Mouse (Mus musculus): ENCODE measurements around the gene Cd248.

The Cd248 gene

DNA sequence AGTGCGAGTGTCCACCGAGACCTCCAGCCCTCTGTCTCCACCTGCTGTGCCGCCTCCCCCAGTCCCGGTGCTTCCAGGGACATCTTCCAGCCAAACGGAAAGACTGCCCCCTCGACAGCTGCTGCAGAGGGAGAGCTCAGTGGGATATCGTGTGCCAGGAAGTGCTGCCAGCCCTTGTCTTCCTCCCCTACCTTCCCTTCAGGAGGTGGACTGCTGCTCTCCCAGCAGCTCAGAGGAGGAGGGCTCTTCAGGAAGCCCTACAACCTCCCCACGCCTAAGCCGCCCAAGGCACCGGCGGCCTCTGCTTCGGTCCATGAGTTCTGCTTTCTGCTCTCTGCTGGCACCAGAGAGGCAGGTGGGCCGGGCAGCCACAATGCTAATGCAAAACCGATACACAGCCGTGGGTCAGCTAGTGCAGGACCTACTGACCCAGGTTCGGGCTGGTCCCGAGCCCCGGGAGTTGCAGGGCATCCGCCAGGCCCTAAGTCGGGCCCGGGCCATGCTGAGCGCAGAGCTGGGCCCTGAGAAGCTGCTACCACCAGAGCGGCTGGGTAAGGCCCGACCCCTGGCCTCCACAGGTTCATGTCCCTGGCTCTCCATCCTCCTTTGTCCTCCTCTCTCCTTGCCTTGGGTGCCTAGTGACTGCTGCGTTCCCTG is 15.6 kb upstream of the Cd248 start:
- no peak for DNase-seq

DNA sequence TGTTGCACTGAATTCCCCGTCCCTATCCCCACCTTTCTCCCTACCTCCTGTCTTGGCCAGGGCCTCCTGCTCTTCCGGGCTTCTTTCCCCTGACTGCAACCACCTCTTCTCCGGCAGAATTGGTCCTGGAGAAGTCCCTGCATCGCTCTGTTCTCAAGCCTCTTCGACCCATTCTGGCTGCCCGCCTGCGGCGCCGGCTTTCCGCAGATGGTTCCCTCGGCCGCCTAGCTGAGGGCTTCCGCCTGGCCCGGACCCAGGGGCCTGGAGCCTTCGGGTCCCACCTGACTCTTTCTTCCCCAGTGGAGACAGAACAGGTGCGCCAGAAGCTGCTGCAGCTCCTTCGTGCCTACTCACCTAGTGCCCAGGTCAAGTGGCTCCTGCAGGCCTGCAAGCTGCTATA is 15.0 kb upstream of the Cd248 start:
- DNase-seq: no peak

DNA sequence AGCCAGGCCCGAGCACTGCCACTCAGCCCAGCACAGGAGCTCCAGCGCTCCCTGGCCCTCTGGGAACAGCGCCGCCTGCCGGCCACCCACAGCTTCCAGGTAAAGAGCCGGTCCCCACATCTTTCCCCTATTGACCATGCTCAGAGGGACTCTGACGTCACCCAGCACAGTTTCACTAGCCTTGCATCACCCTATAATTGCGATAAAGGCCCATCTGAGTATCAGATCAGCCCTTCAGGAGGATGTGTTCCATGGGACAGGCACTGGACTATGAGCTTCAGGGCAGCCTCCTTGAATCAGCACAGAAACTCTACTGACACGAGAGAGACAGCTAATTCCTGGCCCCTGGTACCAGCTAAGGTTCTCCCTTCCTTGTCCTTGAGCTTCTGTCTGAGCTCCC is 14.0 kb upstream of the Cd248 start:
- peak; percentile 36 for DNase-seq

DNA sequence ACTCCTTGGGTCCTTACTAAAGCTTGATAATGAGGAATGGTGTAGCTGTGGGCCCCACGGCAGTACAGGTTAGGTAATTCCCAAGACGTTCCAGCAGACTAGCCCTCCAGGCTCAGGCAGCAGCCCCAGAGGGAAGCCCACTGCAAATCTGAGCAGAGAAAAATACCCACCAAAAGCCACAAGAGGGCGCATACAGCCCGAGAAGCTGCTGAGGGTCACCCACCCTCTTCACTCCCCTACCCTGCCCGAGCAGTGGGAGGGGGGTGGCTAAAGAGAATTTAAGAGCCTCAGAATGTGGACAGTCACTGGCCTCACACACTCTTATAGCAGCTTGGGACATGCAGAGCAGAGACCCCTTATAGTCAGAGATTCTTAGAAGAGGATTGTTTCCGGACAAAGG is 11.6 kb upstream of the Cd248 start:
- peak; percentile 42 for DNase-seq

DNA sequence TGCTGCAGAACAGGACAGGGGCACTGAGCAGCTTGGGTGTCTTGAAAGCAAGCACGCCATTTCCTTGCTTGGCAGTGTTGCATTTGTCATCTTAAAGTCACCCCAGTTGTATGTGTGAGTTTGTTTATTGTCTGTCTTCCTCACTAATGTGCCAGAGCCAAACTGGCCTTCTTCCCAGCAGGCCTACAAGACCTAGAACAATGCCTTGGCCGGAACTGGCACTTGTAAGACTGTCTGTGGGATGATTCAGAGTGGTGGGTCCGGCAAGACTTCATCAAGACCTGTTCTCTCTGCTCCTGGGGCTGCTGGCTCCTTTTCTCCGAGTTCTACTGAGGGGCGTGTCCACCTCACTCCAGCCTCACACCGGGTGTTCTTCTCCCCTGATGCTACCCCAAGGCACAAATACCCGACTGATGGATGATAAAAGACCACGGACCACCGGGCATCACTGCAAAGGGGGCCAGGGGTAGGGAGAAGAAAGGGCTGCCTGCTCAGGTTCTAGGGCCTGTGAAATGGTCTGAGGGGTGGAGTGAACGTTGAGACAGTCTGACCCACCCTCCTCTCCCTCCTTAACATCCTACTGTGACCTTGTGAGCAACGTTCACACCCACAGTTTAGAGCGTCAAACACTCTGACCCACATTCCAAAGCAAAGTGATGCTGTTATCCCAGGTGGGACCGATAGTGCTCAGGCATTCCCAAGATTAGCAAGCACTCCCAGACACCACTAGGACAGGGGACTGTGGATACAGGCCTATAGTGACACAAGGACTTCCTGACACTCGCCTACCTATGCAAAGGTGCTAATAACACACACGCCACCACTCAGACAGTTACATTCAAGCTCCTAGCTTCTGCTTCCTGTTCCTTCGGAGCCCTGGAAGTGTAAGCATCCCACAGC is 9.8 kb upstream of the Cd248 start:
- no peak for DNase-seq

DNA sequence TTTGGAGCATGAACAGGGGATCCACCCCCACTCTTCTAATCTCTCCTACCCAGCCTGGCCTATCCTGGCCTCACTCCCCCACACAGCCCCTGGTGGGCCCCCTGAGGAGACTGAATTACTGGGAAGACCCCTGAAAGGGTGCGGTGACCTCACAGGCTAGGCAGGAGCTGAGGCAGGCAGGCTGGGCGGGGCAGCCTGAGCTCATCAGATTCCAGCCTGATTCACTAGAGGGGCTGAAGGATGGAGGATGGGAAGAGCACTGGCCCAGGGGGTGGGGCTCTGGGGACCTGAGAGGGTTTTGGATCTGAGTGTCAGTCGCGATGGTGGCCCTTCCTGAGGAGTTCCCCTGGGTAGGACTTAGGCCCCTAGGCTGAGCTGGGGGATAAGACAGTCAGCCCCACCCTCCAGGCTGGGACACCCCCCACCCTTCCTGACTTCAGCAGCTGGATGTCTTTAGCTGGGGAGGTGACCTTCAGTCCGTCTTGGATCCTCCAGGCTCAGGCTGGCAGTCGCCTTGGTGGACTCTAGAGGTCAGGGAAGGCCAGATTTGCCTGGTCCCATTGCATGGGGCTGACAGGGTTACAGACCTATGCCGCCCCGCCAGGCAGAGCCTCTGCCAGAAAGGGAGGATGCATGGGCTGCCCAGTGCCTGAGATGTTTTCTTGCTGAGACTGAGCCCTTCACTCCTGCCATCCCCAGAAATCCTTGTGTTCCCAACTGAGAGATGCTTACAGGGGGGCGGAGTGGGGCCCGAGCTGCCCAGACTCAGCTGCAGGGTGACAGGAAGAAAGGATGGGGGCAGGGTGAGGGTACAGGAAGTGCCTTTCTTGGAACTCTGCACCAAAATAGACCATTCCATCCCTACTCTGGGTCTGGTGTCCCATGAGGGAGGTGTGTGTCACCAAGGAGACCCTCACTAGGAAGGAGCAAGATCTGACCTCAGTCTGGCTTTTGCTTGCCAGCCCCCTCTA is 8.8 kb upstream of the Cd248 start:
- DNase-seq: no peak

DNA sequence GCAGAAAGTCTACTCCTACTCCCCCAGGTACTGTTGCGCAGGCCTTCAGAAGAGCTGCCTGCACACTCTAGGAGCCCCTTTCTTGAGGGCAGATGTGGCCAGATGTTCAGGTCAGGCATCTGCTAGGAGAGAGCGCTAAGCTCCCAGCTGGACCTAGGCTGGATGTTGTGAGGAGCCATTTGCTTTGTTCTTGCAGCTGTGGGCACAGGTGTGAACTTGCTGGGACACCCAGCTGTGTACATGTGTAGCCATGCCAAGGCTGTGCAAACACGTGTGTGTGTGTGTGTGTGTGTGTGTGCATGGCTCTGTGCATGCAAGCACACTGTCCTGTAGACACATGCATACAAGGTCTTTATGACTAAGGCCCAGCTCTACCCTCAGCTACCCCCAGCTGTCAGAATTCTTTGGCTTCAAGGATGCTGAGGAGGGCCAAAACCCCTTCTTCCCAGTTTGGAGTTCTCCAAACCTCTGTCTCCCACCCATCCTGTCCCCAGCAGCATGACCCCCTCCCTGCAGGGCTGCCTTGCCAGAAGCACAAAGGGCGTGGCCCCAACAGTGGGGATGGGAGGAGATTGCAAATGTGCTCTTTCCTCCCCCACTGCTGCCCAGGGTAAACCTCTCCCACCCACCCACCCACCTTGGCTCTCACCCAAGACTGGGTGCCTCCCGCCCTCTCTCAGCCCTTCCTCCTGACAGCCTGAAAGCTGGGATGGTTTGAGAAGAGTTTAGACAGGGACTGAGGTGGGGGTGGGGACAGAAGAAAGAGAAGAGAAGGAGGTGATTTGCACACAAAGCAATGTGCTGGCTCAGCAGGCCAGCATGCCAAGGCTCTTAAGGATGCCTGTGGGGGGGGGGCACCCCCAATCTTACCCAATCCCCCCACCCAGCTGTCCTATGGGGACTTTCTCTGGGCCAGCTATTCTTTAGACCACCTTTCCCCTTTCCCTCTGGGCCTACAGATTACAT is 7.2 kb upstream of the Cd248 start:
- no peak for DNase-seq

DNA sequence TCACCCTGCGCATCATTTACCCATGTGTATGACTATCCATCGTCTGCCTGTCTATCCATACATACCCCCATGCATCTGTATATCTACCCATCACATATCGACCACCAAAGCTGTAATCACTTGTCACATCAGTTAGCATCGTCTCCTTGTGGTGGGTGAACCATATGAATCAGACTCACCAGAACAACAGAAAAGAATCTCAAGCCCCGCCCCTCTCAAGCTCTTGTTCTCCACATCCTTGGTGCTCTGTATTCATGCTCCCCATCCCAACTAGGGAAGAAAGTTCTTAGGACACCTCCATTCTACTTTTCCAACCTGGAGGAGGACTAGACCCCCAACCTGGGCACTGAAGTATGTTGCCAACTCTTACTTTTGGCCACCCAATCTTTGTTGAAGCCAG is 5.8 kb upstream of the Cd248 start:
- DNase-seq: no peak

DNA sequence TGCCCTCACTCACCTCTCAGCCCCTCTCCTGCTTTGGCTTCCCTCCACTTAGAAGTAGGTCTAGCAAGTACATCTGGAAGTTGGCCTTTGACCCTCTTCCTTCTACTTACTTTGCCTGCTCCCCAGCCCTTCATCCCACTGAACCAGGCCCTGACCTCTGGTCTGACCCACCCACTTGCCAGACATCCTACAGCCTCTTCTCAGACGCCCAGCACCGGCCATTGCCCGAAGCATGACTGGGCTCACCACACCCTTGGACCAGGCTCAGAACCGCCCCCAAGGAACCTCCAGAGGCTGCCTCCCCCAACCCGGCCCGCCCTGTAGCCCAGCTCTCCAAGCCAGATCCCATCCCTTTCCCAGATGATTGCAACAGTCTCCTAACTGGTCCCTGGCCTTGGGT is 5.4 kb upstream of the Cd248 start:
- DNase-seq: no peak

DNA sequence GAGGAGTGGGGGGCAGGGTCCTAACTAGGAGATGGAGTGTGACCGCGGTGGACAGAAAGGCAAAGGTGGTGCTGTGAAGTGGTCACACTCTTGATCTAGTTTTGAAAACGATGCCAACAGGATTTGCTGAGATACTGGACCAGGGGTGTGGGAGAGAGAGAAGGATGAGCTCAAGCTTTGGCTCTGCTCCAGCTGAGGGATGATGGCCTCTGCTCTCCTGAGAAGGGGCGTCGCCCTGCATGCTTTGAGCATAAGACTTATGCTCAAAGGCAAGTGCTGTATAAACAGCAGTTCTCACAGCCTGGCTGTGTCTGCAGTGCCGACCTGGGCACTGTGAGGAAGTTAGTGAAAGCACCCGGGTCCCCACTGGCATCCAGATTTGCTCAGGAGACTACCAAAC is 2.8 kb upstream of the Cd248 start:
- no peak for DNase-seq

DNA sequence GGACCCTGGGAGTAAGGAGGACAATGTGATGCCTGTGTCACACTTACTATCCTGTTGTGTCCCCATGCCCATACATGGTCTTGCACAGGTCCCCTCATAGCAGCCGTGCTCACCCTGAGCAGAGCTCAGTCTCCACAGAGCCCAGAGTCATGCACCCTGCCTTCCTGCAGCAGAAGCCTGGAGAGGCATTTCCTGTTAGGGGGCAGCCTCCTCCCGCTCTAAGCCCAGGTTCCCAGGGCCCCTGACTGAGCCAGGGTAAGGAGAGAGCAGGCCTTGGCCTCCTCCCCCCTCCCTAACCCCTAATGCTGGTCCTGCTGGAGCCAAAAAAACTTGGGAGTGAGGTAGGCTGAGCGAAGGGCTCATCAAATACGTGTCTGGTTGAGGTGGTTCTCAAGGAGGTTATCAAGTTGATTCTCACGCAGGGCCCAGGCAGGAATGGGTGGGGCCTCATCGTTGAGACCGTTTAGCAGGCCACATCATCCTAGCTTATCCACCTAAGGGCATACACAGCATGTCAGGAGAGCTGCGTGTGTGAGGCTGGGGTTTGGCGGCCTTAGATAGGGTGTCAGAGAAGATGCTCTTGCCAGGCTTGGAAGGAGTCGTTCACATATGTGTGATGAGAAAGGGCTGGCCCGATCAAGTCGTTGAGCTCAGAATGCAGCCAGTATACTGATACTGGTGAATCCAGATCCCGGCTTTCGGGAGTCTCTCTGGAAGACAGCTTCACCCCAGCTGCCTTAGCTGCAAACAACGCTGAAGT is 658 bp upstream of the Cd248 start:
- no peak for DNase-seq

DNA sequence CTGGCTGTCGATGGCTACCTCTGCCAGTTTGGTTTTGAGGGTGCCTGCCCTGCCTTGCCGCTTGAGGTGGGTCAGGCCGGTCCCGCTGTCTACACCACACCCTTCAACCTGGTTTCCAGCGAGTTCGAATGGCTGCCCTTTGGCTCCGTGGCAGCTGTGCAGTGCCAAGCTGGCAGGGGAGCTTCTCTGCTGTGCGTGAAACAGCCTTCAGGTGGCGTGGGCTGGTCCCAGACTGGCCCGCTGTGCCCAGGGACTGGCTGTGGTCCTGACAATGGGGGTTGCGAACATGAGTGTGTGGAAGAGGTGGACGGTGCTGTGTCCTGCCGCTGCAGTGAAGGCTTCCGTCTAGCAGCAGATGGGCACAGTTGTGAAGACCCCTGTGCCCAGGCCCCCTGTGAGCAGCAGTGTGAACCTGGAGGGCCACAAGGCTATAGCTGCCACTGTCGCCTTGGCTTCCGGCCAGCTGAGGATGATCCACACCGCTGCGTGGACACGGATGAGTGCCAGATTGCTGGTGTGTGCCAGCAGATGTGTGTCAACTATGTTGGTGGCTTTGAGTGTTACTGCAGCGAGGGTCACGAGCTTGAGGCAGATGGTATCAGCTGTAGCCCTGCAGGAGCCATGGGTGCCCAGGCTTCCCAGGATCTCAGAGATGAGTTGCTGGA is 824 bp downstream of the Cd248 start:
- no peak for DNase-seq

DNA sequence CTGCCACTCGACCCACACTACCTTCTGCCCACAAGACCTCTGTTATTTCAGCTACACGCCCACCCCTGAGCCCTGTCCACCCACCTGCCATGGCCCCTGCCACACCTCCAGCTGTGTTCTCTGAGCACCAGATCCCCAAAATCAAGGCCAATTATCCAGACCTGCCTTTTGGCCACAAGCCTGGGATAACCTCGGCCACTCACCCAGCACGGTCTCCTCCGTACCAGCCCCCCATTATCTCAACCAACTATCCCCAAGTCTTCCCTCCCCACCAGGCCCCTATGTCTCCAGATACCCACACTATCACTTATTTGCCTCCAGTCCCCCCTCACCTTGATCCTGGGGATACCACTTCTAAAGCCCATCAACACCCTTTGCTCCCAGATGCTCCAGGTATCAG is 1.6 kb downstream of the Cd248 start:
- no peak for DNase-seq

DNA sequence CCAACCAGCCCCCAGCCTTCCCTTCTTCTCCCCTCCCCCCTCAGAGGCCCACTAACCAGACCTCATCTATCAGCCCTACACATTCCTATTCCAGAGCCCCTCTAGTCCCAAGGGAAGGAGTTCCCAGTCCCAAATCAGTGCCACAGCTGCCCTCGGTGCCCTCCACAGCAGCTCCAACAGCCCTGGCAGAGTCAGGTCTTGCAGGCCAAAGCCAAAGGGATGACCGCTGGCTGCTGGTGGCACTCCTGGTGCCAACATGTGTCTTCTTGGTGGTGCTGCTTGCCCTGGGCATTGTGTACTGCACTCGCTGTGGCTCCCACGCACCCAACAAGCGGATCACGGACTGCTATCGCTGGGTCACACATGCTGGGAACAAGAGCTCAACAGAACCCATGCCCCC is 2.1 kb downstream of the Cd248 start:
- no peak for DNase-seq

DNA sequence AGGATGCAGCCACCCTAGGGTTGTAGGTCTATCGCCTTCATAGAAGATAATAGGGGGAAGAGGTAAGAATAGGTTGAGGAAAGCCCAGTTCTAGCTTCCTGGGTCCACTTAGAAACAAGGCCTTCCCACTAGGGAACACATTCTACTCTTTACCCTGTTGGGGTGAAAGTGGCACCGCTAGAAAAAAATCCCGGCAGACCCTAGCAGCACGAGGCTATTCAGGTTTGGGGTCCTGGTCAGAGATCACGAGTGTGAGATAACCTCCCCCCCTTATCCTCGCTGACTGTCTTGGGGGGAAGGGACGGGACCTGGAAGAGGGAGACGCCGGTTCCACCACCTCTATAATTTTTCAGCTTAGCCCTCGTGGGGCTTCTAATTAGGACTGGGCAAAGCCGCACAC is 3.2 kb downstream of the Cd248 start:
- DNase-seq: no peak

DNA sequence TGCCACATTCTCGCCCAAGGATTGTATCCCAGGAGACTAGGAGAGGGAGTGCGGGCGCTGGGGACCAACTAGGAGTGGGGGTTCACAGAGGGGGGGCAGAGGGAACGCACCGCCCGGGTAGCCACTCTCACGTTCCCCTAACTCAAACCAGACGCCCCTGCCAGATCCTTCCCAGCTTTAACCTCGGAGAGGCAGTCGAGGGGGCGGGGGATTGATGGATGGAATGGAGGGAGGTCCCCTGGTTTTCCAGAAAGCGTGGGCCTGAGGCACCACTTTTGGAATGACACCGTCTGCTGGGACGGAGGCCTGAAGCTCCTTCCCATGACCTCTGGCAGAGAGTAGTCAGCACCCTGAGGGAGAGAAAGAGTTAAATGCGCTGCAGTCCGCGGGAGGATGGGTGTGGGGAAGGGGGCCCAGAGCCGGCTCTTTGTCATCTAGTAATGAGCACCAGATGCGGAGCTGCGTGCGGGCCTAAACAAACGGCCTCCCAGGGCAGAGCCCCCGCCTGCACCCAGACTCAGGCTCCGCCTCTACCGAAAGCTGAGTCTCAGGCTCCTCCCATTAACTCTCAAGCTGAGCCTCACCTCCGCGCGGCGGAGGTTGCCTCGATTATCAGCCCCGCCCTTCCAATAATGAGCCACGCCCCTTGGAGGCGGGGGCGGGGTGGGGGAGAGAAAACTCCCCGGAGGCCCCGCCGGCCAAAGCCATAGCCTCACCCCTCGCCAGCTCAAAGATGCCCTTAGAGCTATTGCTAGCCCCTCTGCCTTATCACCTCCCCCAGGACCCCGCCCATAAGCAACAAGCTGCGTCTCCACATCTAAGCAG is 3.9 kb downstream of the Cd248 start:
- DNase-seq: no peak

DNA sequence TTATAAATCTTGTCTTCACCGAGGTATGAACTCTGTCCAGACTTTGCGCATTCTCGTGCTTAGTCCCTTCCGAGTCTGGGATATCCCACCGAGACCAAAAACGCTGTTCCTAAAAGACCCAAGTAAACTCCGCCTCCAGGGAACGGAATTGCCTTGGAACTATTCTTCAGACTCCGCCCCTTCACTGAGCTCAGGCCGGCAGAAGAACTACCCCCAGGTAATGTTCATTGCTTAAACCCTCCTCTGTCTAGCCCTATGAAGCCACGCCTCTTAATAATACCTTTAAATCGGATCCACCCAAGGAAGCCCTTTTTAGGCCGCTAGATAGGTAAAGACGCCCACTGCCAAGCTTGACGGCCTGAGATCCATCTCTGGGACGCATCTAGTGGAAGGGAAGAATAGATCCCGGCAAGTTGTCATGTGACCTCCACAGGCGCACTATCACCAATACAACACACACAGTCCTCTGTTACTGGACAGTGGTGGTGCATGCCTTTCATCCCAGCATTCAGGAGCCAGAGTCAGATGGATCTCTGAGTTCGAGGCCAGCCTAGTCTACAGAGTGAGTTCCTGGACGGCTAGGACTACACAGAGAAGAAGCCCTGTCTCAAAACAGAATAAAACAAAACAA is 4.6 kb downstream of the Cd248 start:
- DNase-seq: no peak

DNA sequence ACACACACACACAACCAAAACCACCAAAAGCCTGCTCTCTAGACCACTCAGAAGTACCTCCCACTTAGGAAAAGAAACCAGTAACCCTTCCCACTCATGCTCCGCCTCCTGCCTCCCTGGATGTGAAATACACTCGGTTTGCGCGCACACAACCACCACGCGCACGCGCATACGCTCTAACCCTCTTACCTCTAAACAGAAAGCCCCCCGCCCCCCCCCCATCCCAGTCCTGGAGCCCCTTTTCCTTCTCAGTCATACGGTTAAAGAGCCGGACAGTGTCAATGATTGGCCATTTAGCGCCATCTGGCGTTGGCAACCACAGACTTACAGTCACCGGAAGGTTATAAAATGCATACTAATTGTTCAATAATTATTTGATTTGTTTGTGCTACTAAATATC is 5.2 kb downstream of the Cd248 start:
- DNase-seq: no peak

DNA sequence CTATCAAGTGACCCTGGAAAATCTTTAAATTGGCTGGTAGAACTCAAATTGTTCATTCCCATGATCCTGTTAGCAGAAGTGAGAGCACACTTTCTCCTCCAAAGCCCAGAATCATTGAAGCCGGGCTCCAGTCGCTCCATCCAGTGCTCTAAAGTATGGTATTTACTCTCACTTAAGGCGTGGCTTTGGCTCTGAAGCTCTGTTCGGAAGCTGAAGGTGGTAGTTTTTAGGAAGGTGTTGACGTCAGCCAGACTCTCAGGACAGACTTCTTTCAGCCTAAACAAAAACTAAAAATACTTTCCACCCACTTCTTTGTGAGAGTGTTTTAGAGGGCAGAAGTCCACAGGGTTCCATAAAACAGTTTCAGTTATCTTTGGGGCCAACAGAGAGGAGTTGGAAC is 5.6 kb downstream of the Cd248 start:
- DNase-seq: no peak
